Mouse (Mus musculus): ENCODE measurements at regions not wholly inside any gene's neighbourhood (a gene's known extent, or its start where the extent isn't known, plus 50 kb on each side); places are given as distances from the start of the nearest gene placed in this dataset.

- H3K4me3 ChIP-seq (replicated peaks; ENCODE audit: low read depth, low read length), result no peak overlapping the region
- WGBS, result 82% methylated on average over 5 of the region's 5 CpGs
- DNase-seq (ENCODE audit: low spot score) (no peak), ATAC-seq (replicated peaks; ENCODE audit: low FRiP score, low read depth) (no peak)
- no peaks in the 10 kb centered on the region for H3K36me3 ChIP-seq (ENCODE audit: insufficient read depth, low read length)
- no peaks in the 10 kb centered on the region for H3K27me3 ChIP-seq (ENCODE audit: insufficient read depth, low read length)
- TF ChIP-seq CTCF (IDR thresholded peaks at IDR 0.05; ENCODE audit: low read depth), result no peak
- no peak overlapping the region for H3K4me2 ChIP-seq (ENCODE audit: low read length)
- H3K9me3 ChIP-seq (replicated peaks; ENCODE audit: low read length), result no peaks in the 10 kb centered on the region
- H3K27ac ChIP-seq, result 0 out of 2 replicates have a peak overlapping the region, but pooled peaks have one; percentile 13
- H3K4me1 ChIP-seq (replicated peaks; ENCODE audit: insufficient read depth, low read length), result no peaks in the 10 kb centered on the region
- H3K9ac ChIP-seq (ENCODE audit: low read depth, low read length), result no peak overlapping the region
Measured at GRCm38 (mm10) chr1:23163371-23163935, 61.4 kb upstream of the 4933415F23Rik start.

GRCm38 (mm10) chr1:23162766-23163165 lies 60.7 kb upstream of the 4933415F23Rik start:
- no peak overlapping the region for H3K27ac ChIP-seq
- 86% methylated on average over 6 of the region's 6 CpGs for WGBS
- H3K4me1 ChIP-seq (replicated peaks; ENCODE audit: insufficient read depth, low read length), result no peaks in the 10 kb centered on the region
- no peaks in the 10 kb centered on the region for H3K9me3 ChIP-seq (replicated peaks; ENCODE audit: low read length)
- no peak overlapping the region for H3K4me2 ChIP-seq (ENCODE audit: low read length)
- ATAC-seq (replicated peaks; ENCODE audit: low FRiP score, low read depth), result no peak
- H3K36me3 ChIP-seq (ENCODE audit: insufficient read depth, low read length), result no peaks in the 10 kb centered on the region
- DNase-seq (ENCODE audit: low spot score), result no peak
- H3K4me3 ChIP-seq (replicated peaks; ENCODE audit: low read depth, low read length), result no peak overlapping the region
- no peak overlapping the region for H3K9ac ChIP-seq (ENCODE audit: low read depth, low read length)
- H3K27me3 ChIP-seq (ENCODE audit: insufficient read depth, low read length), result no peaks in the 10 kb centered on the region
- no peak for TF ChIP-seq CTCF (IDR thresholded peaks at IDR 0.05; ENCODE audit: low read depth)

MicroRNA genes in the stretch of these regions (microRNA counts, 519-probe panel; counts per million panel counts)
- microRNA mmu-miR-30a, result 7,045 counts per million, percentile 94 among the panel's probes with 10 or more counts
- microRNA mmu-miR-30c, result 7,636 counts per million, percentile 97 among the panel's probes with 10 or more counts

Small RNAs in the stretch of these regions (microRNA-seq; reads per million reads assigned to microRNA genes)
- gene Mir30a, result 26,170 reads per million, percentile 97 among the genes with 10 or more reads in this experiment
- 111 reads per million, percentile 52 among the genes with 10 or more reads in this experiment for gene Mir30c-2
